Mouse (Mus musculus) forebrain, embryonic 11.5 days (tissue): ENCODE results near the gene Vmn1r107. TPM values are rescaled to one million over a fixed set of nuclear protein-coding genes. Genes with fewer than 3 reads are reported as not detected.
"Not testable (repeated sequence)": the region's sequence is repeated elsewhere in the genome, so short reads cannot be mapped to it uniquely, and the experiment has no call there.

Experiments
- ATAC-seq: fragments of 200-750 bp; cut with Nextera tagmentation; replicated peaks from 2 replicates; pipeline ENCODE4 v1.8.0; 2017; ENCODE audit warnings: moderate TSS enrichment; ENCODE audit not compliant: low FRiP score
- DNase-seq: peaks from one replicate; pipeline ENCODE4 v3.0.0-alpha.2; 2017; ENCODE audit warnings: low spot score
- H3K27ac ChIP-seq: fragments of 300-500 bp; sonication (generic); 2 replicates; pipeline ENCODE4 v1.5.1; 2014; ENCODE audit warnings: low read depth, low read length
- H3K27me3 ChIP-seq: fragments of 300-500 bp; sonication (generic); 2 replicates; pipeline ENCODE4 v1.6.1; 2014; ENCODE audit warnings: mild to moderate bottlenecking, low read length, mixed read lengths; ENCODE audit not compliant: control insufficient read depth, insufficient read depth
- H3K36me3 ChIP-seq: fragments of 300-500 bp; sonication (generic); 2 replicates; pipeline ENCODE4 v1.6.1; 2014; ENCODE audit warnings: mild to moderate bottlenecking, low read length, moderate library complexity, mixed read lengths; ENCODE audit not compliant: control insufficient read depth, insufficient read depth
- H3K4me1 ChIP-seq: fragments of 300-500 bp; sonication (generic); replicated peaks from 2 replicates; pipeline ENCODE4 v1.6.1; 2014; ENCODE audit warnings: low read length, mixed read lengths; ENCODE audit not compliant: control insufficient read depth, insufficient read depth
- H3K4me2 ChIP-seq: fragments of 300-500 bp; sonication (generic); 2 replicates; pipeline ENCODE4 v1.6.1; 2014; ENCODE audit warnings: low read depth, mild to moderate bottlenecking, low read length, moderate library complexity, mixed read lengths; ENCODE audit not compliant: severe bottlenecking
- H3K4me3 ChIP-seq: fragments of 300-500 bp; sonication (generic); 2 replicates; pipeline ENCODE4 v1.5.1; 2014; ENCODE audit warnings: low read depth, low read length
- H3K9ac ChIP-seq: fragments of 300-500 bp; sonication (generic); 2 replicates; pipeline ENCODE4 v1.6.1; 2014; ENCODE audit warnings: low read length
- H3K9me3 ChIP-seq: fragments of 300-500 bp; sonication (generic); 2 replicates; pipeline ENCODE4 v1.6.1; 2016; ENCODE audit warnings: low read length, mixed read lengths; ENCODE audit not compliant: control insufficient read depth
- WGBS: fragments of 180-500 bp; shearing (Covaris S2); extraction: QIAGEN DNeasy Blood & Tissue Kit; methylation state at CpG from one replicate; pipeline ENCODE4 v1.1.7; 2014; 5-methylcytosine and 5-hydroxymethylcytosine counted together
- polyA plus RNA-seq: library from polyadenylated mRNA; unstranded; fragments of >200 nt; fragmentation: Nextera tagmentation; extraction: Ambion mirVana; gene quantifications from 2 replicates; pipeline ENCODE4 v1.2.1, GENCODE M21; 2014

Gene Vmn1r107
- polyA plus RNA-seq: not detected in 2 replicates

DNA sequence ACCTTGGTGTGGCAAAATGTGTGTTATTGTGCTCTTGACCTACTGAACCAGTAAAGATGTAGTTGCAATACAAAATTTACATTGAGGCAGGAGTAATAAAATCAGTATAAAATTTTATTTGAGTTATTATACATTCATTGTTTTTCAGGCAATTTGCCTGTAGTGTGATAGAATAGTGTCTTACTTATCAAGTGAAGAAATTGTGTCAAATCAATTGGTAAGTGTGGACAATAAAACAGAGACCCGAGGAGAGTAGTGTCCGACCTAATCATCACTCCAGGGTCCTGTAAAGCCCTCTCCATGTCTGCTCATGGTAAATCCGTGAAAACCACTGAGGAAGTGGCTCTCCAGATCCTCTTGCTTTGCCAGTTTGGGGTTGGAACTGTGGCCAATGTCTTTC lies at the start of gene Vmn1r107:
TSS of gene Vmn1r107 (plus strand) at position 301 of the 400 bp plus-strand sequence.
- no CpG with 5 or more reads among the region's 3 CpGs for WGBS
- H3K9ac ChIP-seq, H3K4me1 ChIP-seq, H3K27me3 ChIP-seq, H3K9me3 ChIP-seq, ATAC-seq, H3K36me3 ChIP-seq, DNase-seq, H3K27ac ChIP-seq, H3K4me2 ChIP-seq, H3K4me3 ChIP-seq: not testable (repeated sequence)

DNA sequence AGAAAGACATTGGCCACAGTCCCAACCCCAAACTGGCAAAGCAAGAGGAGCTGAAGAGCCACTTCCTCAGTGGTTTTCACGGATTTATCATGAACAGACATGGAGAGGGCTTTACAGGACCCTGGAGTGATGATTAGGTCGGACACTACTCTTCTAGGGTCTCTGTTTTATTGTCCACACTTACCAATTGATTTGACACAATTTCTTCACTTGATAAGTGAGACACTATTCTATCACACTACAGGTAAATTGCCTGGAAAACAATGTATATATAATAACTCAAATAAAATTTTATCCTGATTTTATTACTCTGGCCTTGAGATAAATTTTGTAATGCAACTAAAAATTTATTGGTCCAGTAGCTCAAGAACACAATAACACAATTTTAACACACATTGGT lies 34.4 kb downstream of the Vmn1r107 start, which contains the start of gene Vmn1r111:
TSS of gene Vmn1r111 (minus strand) at position 101 of the 400 bp plus-strand sequence.
- not testable (repeated sequence) for H3K27ac ChIP-seq, H3K4me1 ChIP-seq, H3K36me3 ChIP-seq, H3K27me3 ChIP-seq, H3K9me3 ChIP-seq, DNase-seq, H3K4me3 ChIP-seq, H3K9ac ChIP-seq, H3K4me2 ChIP-seq, ATAC-seq
- WGBS: no CpG with 5 or more reads among the region's 2 CpGs

Other genes starting within 250 kb of the Vmn1r107 start
- gene Vmn1r101, start 226.3 kb upstream of the Vmn1r107 start, polyA plus RNA-seq: not detected in 2 replicates
- not detected in 2 replicates for gene Gm10670, start 194.0 kb upstream of the Vmn1r107 start, polyA plus RNA-seq
- not detected in 2 replicates for gene Vmn1r103, start 158.4 kb upstream of the Vmn1r107 start, polyA plus RNA-seq
- gene Vmn1r104, start 135.1 kb upstream of the Vmn1r107 start, polyA plus RNA-seq: not detected in 2 replicates
- gene Gm5726, start 123.2 kb upstream of the Vmn1r107 start, polyA plus RNA-seq: not detected in 2 replicates
- not detected in 2 replicates for gene Gm4141, start 92.7 kb upstream of the Vmn1r107 start, polyA plus RNA-seq
- gene Gm4513, start 69.9 kb upstream of the Vmn1r107 start, polyA plus RNA-seq: not detected in 2 replicates
- not detected in 2 replicates for gene Vmn1r111, start 34.3 kb downstream of the Vmn1r107 start, polyA plus RNA-seq
- not detected in 2 replicates for gene Gm10668, start 61.7 kb downstream of the Vmn1r107 start, polyA plus RNA-seq
- gene Vmn1r112, start 102.3 kb downstream of the Vmn1r107 start, polyA plus RNA-seq: not detected in 2 replicates
- gene Vmn1r113, start 118.4 kb downstream of the Vmn1r107 start, polyA plus RNA-seq: not detected in 2 replicates
- gene Vmn1r114, start 143.3 kb downstream of the Vmn1r107 start, polyA plus RNA-seq: not detected in 2 replicates
- gene Vmn1r115, start 176.1 kb downstream of the Vmn1r107 start, polyA plus RNA-seq: not detected in 2 replicates
- not detected in 2 replicates for gene Vmn1r116, start 203.3 kb downstream of the Vmn1r107 start, polyA plus RNA-seq
- not detected in 2 replicates for gene Vmn1r117, start 215.2 kb downstream of the Vmn1r107 start, polyA plus RNA-seq
- not detected in 2 replicates for gene Vmn1r118, start 243.4 kb downstream of the Vmn1r107 start, polyA plus RNA-seq